Mouse (Mus musculus): ENCODE results near the gene Ffar3. TPM values are rescaled to one million over a fixed set of nuclear protein-coding genes. Genes with fewer than 3 reads are reported as not detected.
"Not testable (repeated sequence)": the region's sequence is repeated elsewhere in the genome, so short reads cannot be mapped to it uniquely, and the experiment has no call there.

Ffar3 gene
- polyA plus RNA-seq, 1 experiment from 2014 or later: not detected

DNA sequence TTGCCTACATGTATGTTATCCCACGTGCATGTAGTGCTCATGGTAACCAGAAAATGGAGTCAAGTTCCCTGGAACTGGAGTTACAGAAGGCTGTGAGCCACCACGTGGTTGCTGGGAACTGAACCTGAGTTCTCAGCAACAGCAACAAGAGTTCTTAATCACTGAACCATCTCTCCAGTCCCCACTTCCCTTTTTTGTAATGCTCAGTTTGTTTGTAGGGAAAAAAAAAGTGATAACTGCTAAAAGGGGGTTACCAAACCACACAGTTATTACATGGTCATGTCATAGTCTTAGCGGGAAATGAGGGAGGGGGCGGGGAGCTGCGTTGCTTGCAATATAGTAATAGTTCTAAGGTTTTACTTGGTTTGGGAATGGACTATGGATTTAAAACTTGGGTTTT is 13.9 kb downstream of the Ffar3 start:
- Histone ChIP-seq H3K4me3 (replicated peaks) (no peak overlapping the region), H3K4me1 (peaks cover 22% of the 10 kb centered on the region), H3K36me3 (no peaks in the 10 kb centered on the region), H3K27ac (replicated peaks) (no peak overlapping the region), H3K27me3 (replicated peaks) (no peaks in the 10 kb centered on the region), H3K4me2 (no peak overlapping the region), H3K9me3 (replicated peaks) (no peaks in the 10 kb centered on the region), H3K9ac (replicated peaks) (no peak overlapping the region)
- no peak for ATAC-seq (ENCODE audit: low FRiP score)
- 91% methylated on average over 5 of the region's 5 CpGs for WGBS

DNA sequence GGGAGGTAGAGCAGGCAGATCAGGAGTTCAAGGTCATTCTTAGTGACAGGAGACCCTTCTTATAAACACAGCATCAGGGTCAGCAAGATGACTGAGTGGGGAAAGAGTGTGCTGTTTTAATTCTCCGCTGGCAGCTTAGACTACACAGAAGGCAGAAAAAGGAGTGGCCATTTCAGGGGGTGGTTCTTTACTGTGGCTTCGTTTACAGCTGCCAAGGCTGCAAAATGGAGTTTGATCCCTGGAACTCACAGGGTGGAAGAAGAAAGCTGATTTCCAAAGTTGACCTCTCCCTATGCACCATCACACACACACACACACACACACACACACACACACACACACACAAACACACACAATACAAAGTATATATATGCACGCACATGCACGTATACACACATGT is 14.6 kb downstream of the Ffar3 start:
- Histone ChIP-seq H3K4me2 (no peak overlapping the region), H3K4me1 (peaks cover 22% of the 10 kb centered on the region), H3K9me3 (replicated peaks) (no peaks in the 10 kb centered on the region), H3K27ac (replicated peaks) (no peak overlapping the region), H3K9ac (replicated peaks) (no peak overlapping the region), H3K36me3 (no peaks in the 10 kb centered on the region), H3K4me3 (replicated peaks) (no peak overlapping the region), H3K27me3 (replicated peaks) (no peaks in the 10 kb centered on the region)
- no peak for ATAC-seq (ENCODE audit: low FRiP score)
- 82% methylated on average over 4 of the region's 4 CpGs for WGBS

DNA sequence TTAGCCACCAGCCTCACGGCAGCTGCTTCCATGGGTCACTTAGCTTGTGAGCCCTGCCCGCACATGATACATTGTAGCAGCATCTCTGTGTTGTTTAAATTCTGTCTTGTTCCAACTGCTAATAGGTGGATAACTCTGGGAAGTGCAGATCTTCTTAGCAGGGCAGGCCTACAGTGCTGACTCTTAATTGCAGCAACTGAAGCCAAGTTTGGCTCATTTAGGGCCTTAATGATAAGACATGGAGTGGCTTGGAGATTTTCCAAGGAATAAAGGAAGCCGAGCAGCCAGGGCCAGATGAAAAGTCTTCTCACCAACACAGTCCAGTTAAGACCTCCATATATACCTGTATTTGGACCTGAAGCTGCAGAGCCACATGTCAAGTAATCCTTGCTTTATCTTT is 15.7 kb downstream of the Ffar3 start:
- 72% methylated on average over 3 of the region's 3 CpGs for WGBS
- no peak for ATAC-seq (ENCODE audit: low FRiP score)

DNA sequence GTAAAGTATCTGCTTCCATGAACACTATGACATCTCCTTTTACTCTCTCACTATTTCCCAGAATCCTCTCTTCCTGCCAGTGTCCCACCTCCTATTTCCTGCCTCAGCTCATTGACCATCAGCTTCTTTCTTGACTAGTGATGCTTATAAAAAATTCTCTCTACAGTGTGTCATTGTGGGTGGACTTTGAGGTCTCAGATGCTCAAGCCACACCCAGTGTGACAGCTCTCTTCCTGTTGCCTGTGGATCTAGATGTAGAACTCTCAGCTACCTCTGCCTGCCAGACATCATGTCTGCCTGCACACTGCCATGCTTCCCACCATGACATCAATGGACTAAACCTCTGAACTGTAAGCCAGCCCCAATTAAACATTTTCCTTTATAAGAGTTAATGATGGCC is 18.7 kb downstream of the Ffar3 start:
- no peaks in the 10 kb centered on the region for H3K27me3 ChIP-seq (replicated peaks)
- no peak overlapping the region for H3K9ac ChIP-seq (replicated peaks)
- H3K9me3 ChIP-seq (replicated peaks): no peaks in the 10 kb centered on the region
- ATAC-seq (ENCODE audit: low FRiP score): no peak
- H3K4me2 ChIP-seq: no peak overlapping the region
- no peak overlapping the region for H3K4me3 ChIP-seq (replicated peaks)
- no peak overlapping the region for H3K27ac ChIP-seq (replicated peaks)
- H3K4me1 ChIP-seq: no peaks in the 10 kb centered on the region
- no peaks in the 10 kb centered on the region for H3K36me3 ChIP-seq

More for the DNA sequence above, 15.7 kb downstream of the Ffar3 start:
- Histone ChIP-seq H3K36me3 (no peaks in the 10 kb centered on the region), H3K27me3 (replicated peaks) (no peaks in the 10 kb centered on the region), H3K9me3 (replicated peaks) (no peaks in the 10 kb centered on the region), H3K4me2 (no peak overlapping the region), H3K9ac (replicated peaks) (no peak overlapping the region), H3K27ac (replicated peaks) (no peak overlapping the region), H3K4me3 (replicated peaks) (no peak overlapping the region), H3K4me1 (peaks cover 18% of the 10 kb centered on the region)

DNA sequence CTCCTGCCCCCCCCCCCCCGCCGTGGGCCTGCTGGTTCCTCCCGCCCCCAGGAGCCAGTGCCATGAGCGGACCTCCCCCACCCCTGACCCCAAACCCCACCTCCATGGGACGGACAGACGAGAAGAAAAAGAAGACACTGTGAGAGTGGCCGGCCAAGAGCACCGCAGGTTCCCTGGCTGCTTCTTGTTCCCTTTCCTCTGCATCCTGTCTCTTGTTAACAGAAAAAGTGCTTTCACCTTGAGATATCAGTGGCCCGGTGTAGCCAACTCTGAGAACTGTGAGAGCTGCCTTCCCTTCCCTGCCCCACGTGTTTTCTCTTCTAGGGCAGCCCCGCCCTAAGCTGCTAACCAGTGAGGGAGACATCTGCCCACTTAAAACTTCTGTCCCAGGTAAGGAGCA is 23.3 kb downstream of the Ffar3 start:
- not testable (repeated sequence) for H3K27me3 ChIP-seq (replicated peaks); H3K27ac ChIP-seq (replicated peaks); H3K9ac ChIP-seq (replicated peaks); H3K4me1 ChIP-seq; H3K9me3 ChIP-seq (replicated peaks); H3K4me3 ChIP-seq (replicated peaks); H3K36me3 ChIP-seq; ATAC-seq (ENCODE audit: low FRiP score); H3K4me2 ChIP-seq
- 55% methylated on average over 11 of the region's 11 CpGs for WGBS

DNA sequence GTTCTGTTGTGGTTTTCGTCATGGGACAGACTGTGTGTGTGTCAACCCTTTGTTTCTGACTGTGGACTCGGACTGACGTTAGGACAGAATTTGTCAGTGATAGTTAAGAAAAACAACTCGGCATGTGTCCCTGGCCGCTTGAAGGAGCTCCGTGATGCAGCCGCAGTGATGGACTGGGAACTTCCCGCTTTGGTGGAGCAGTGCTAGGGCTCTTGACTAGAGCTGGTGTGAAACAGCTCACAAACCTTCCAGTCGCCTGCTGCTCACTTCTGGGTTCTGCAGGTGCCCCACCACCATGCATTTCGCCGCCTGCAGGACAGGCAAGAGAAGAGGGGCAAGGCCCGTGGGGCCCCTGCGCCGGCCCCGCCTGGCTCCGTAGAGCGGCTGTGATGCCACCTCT is 23.7 kb downstream of the Ffar3 start:
- H3K4me1 ChIP-seq: no peaks in the 10 kb centered on the region
- H3K4me2 ChIP-seq: no peak overlapping the region
- no peak overlapping the region for H3K27ac ChIP-seq (replicated peaks)
- no peaks in the 10 kb centered on the region for H3K9me3 ChIP-seq (replicated peaks)
- H3K4me3 ChIP-seq (replicated peaks): no peak overlapping the region
- H3K27me3 ChIP-seq (replicated peaks): no peaks in the 10 kb centered on the region
- 75% methylated on average over 14 of the region's 17 CpGs for WGBS
- no peak for ATAC-seq (ENCODE audit: low FRiP score)
- H3K36me3 ChIP-seq: no peaks in the 10 kb centered on the region
- no peak overlapping the region for H3K9ac ChIP-seq (replicated peaks)

DNA sequence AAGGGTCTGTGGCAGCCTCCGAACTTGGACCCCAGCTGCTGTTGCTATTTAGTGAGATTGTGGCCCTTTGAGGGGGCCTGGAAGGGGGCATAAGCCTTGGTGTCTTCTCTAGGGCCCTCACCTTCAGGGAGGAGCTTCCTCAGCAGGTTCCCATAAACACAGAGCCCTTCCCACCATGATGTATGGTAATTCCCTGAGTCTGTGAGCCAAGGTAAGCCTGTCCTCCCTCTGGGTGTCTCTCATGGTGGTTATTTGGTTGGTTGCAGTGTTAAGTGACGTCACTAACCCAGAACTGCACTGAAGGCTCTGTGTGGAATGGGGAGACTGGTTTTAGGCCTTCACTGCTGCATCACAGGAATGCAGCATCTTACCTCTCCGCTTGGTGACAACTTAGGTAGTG is 26.6 kb downstream of the Ffar3 start:
- H3K9me3 ChIP-seq (replicated peaks): no peaks in the 10 kb centered on the region
- H3K27ac ChIP-seq (replicated peaks): no peak overlapping the region
- no peaks in the 10 kb centered on the region for H3K36me3 ChIP-seq
- no peak for ATAC-seq (ENCODE audit: low FRiP score)
- H3K4me2 ChIP-seq: no peak overlapping the region
- H3K4me3 ChIP-seq (replicated peaks): no peak overlapping the region
- no peaks in the 10 kb centered on the region for H3K4me1 ChIP-seq
- H3K9ac ChIP-seq (replicated peaks): no peak overlapping the region
- no peaks in the 10 kb centered on the region for H3K27me3 ChIP-seq (replicated peaks)
- 68% methylated on average over 3 of the region's 3 CpGs for WGBS

DNA sequence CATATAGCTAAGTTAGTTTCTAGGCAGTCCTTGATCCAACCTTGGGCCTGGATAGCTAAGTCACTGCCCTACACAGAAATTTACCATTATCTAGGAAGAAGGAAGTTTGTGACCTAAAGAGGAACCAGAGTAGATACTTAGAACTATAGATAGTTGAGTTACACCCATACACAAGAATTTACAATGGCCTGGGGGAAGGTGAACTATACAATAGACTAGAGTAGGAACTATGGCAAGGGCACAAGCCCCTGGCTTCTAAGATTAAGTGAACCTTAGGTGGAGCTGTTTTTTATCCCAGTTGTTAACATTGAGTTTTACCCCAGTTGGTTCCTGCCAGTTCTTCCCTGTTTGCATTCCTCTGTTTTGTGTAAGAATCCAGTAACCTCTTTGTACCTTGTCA is 27.1 kb downstream of the Ffar3 start:
- not testable (repeated sequence) for H3K4me2 ChIP-seq; H3K36me3 ChIP-seq; H3K9me3 ChIP-seq (replicated peaks); H3K4me3 ChIP-seq (replicated peaks); H3K4me1 ChIP-seq; H3K9ac ChIP-seq (replicated peaks); H3K27me3 ChIP-seq (replicated peaks); H3K27ac ChIP-seq (replicated peaks); ATAC-seq (ENCODE audit: low FRiP score)

DNA sequence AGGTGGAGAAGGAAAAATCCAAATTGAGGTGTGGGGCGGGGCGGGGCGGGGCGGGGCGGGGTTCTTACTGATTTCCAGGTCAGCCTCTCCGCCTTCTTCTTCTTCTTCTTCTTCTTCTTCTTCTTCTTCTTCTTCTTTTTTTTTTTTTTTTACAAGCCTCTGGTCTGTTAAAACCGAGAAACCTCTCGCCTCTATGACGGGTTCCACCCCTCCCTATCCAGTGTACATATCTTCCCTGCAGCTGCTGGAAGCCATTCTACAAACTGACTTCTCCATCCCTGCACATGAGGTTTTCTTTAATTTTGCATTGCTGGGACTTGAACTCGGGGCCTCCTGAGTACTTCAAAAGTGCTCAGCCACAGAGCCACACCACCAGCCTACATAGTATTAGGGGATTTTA is 29.3 kb downstream of the Ffar3 start:
- H3K27ac ChIP-seq (replicated peaks): no peak overlapping the region
- H3K9ac ChIP-seq (replicated peaks): no peak overlapping the region
- WGBS: 93% methylated on average over 10 of the region's 10 CpGs
- no peak overlapping the region for H3K4me2 ChIP-seq
- H3K27me3 ChIP-seq (replicated peaks): no peaks in the 10 kb centered on the region
- no peaks in the 10 kb centered on the region for H3K36me3 ChIP-seq
- H3K4me3 ChIP-seq (replicated peaks): no peak overlapping the region
- ATAC-seq (ENCODE audit: low FRiP score): no peak
- H3K9me3 ChIP-seq (replicated peaks): no peaks in the 10 kb centered on the region
- H3K4me1 ChIP-seq: no peaks in the 10 kb centered on the region

DNA sequence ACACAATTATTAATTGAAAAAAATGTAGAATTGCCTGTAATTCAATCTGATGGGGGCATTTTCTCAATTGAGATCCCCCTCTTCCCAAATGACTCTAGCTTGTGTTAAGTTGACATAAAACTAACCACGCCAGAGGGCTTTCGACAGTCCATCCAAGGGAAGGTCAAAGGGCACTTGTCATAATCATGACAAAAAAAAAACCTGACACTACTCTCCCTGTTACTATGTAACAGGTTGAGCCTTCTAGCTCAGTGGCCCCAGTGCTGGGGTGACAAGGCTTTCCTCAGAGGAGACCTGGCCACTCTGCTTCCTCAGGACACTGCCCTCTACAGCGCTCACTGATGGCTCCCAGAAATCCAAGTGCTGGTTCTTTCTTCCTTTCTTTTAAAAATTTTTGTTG is 31.7 kb downstream of the Ffar3 start:
- no peaks in the 10 kb centered on the region for H3K9me3 ChIP-seq (replicated peaks)
- no peak overlapping the region for H3K9ac ChIP-seq (replicated peaks)
- no peak overlapping the region for H3K4me2 ChIP-seq
- no peak for ATAC-seq (ENCODE audit: low FRiP score)
- H3K36me3 ChIP-seq: no peaks in the 10 kb centered on the region
- no peaks in the 10 kb centered on the region for H3K4me1 ChIP-seq
- 95% methylated on average over 3 of the region's 3 CpGs for WGBS
- no peak overlapping the region for H3K4me3 ChIP-seq (replicated peaks)
- H3K27me3 ChIP-seq (replicated peaks): no peaks in the 10 kb centered on the region
- H3K27ac ChIP-seq (replicated peaks): no peak overlapping the region

DNA sequence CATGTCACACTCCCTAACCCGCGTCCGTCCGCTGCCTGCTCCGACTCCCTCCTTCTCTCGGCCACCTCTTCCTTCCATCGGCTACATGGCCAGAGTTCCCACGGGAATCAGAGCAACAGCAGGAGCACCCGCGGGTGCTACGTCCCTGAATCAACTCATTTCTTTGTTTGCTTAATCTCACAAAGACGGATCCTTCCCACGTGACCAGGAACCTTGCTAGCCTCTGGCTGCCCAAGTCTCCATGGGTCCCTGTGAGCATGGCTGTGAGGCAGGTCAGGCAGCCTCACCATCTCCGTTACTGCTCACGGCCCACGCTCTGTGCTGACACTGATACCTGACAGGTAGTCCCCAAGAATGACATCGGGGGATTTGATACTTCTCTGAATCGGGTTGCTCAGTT is 32.3 kb downstream of the Ffar3 start, which contains the start of gene Ffar2:
TSS of gene Ffar2 (minus strand) at position 101 of the 400 bp plus-strand sequence.
- Histone ChIP-seq H3K27me3 (replicated peaks) (no peaks in the 10 kb centered on the region), H3K36me3 (no peaks in the 10 kb centered on the region), H3K4me1 (no peaks in the 10 kb centered on the region), H3K27ac (replicated peaks) (no peak within 1 kb of the TSS), H3K4me2 (no peak within 1 kb of the TSS), H3K9me3 (replicated peaks) (no peaks in the 10 kb centered on the region), H3K4me3 (replicated peaks) (no peak within 1 kb of the TSS), H3K9ac (replicated peaks) (no peak within 1 kb of the TSS)
- ATAC-seq (ENCODE audit: low FRiP score): no peak
- 90% methylated on average over 18 of the region's 18 CpGs for WGBS

DNA sequence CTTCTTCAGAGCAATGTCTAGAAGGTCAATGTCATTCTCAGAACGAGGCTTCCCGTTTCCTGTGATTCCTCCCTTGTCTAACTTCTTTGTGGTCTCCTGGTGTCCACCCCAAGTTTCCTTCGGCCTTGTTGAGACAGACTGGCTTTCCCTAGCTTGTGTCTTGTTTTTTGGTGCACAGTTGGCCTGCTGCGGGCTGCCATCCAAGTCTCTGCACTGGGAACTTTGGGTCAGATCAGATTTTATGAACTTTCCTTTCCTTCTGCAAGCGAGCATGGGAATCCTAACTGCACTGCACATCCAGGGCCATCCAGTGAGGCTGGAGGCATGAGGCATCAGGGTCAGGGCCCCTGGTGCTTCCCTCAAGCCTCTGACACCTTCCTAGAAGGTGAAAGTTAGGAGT is 34.4 kb downstream of the Ffar3 start:
- no peak for ATAC-seq (ENCODE audit: low FRiP score)

DNA sequence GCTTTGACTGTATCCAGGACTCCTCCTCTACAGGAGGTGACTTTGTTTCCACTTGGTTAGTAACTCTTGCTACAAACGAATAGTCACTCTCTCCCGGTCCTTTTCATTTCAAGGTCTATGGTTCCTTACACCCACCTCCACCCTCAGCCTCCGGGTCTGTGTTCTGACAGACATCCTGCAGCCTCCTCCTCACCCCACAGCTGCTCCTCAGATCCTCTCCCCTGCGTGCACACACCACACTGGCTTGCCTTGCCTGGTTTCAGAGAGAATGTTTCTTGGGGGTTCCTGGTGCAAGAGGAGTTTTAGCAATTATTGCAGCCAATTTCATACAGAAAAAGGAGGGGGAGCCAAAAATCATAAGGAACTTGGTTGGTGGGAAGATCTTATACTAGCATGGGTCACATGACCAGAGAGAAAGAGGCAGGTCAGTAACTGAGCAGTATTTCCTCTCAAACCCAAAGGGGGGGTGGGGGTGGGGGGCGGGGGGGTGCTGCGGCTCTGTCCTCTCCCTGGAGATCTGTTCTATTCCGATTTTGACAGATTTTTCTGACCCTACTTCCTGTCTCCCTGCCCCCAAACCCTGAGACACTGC is 35.0 kb downstream of the Ffar3 start:
- H3K9ac ChIP-seq (replicated peaks): no peak overlapping the region
- no peaks in the 10 kb centered on the region for H3K9me3 ChIP-seq (replicated peaks)
- no peak overlapping the region for H3K27ac ChIP-seq (replicated peaks)
- H3K27me3 ChIP-seq (replicated peaks): no peaks in the 10 kb centered on the region
- 71% methylated on average over 5 of the region's 7 CpGs for WGBS
- no peaks in the 10 kb centered on the region for H3K4me1 ChIP-seq
- no peak for ATAC-seq (ENCODE audit: low FRiP score)
- no peak overlapping the region for H3K4me2 ChIP-seq
- no peaks in the 10 kb centered on the region for H3K36me3 ChIP-seq
- no peak overlapping the region for H3K4me3 ChIP-seq (replicated peaks)

More for the DNA sequence above, 34.4 kb downstream of the Ffar3 start:
- no peaks in the 10 kb centered on the region for H3K4me1 ChIP-seq
- no peaks in the 10 kb centered on the region for H3K27me3 ChIP-seq (replicated peaks)
- H3K9me3 ChIP-seq (replicated peaks): no peaks in the 10 kb centered on the region
- H3K9ac ChIP-seq (replicated peaks): no peak overlapping the region
- H3K4me3 ChIP-seq (replicated peaks): no peak overlapping the region
- WGBS: 74% methylated on average over 5 of the region's 5 CpGs
- no peak overlapping the region for H3K4me2 ChIP-seq
- no peaks in the 10 kb centered on the region for H3K36me3 ChIP-seq
- no peak overlapping the region for H3K27ac ChIP-seq (replicated peaks)
